8 mouse cellular contexts compared by ENCODE assay signal in genomic region chr9:102505700-102506585, GRCm38 (mm10). TPM values are rescaled to one million over a fixed set of nuclear protein-coding genes. Genes with fewer than 3 reads are reported as not detected.
DNase-seq lines count a peak whose midpoint lies in the region; ATAC-seq and TF ChIP-seq lines count a peak whose summit lies in the region.

Ky (plus strand) TSS chr9:102505750.

- TF ChIP-seq CTCF in lung, embryonic 14.5 days (IDR thresholded peaks at IDR 0.05; ENCODE audit: low read depth) = no peak

- no peaks in the 10 kb centered on the region for H3K36me3 ChIP-seq in lung, embryonic 14.5 days (ENCODE audit: insufficient read depth)
- H3K36me3 ChIP-seq in hindbrain, embryonic 16.5 days (ENCODE audit: control insufficient read depth, insufficient read depth, low read length) = no peaks in the 10 kb centered on the region
- no peaks in the 10 kb centered on the region for H3K36me3 ChIP-seq in midbrain, embryonic 10.5 days

- peak; percentile 41; the same call in 1 of the 2 replicates for ATAC-seq in lung, embryonic 14.5 days (ENCODE audit: insufficient read depth)
- ATAC-seq in hindbrain, embryonic 16.5 days = peak; percentile 79
- ATAC-seq in activated CD4-positive, CD25-positive, alpha-beta regulatory T cell, adult 4 months = no peak

- no peak within 1 kb of the TSS for H3K27ac ChIP-seq in lung, embryonic 14.5 days (ENCODE audit: low read depth)
- H3K27ac ChIP-seq in hindbrain, embryonic 16.5 days (ENCODE audit: low read depth, low read length) = no peak within 1 kb of the TSS
- peak within 1 kb of the TSS; percentile 74 for H3K27ac ChIP-seq in midbrain, embryonic 10.5 days (replicated peaks)

- DNase-seq in lung, embryonic 14.5 days = peak; percentile 58
- no peak for DNase-seq in lung, postnatal 10 days
- DNase-seq in cerebellum, adult 8-10 months = peak; percentile 37
- peak; percentile 59 for DNase-seq in gastrocnemius, postnatal 10 days
- peak; percentile 50 for DNase-seq in midbrain, embryonic 10.5 days (ENCODE audit: low spot score)
- DNase-seq in layer of hippocampus, adult 9-10 months (ENCODE audit: low spot score) = no peak

- H3K4me3 ChIP-seq in lung, embryonic 14.5 days (ENCODE audit: low read depth, low read length) = peak within 1 kb of the TSS; percentile 34
- peak within 1 kb of the TSS; percentile 49 for H3K4me3 ChIP-seq in hindbrain, embryonic 16.5 days (ENCODE audit: low read length)
- H3K4me3 ChIP-seq in midbrain, embryonic 10.5 days = peak within 1 kb of the TSS; percentile 63

- 1% methylated on average over 63 of the region's 63 CpGs for WGBS in lung, embryonic 14.5 days
- 1% methylated on average over 56 of the region's 63 CpGs for WGBS in hindbrain, embryonic 16.5 days
- 2% methylated on average over 63 of the region's 63 CpGs for WGBS in midbrain, embryonic 10.5 days

- H3K4me2 ChIP-seq in lung, embryonic 14.5 days = peak within 1 kb of the TSS; percentile 75
- peak within 1 kb of the TSS; percentile 91 for H3K4me2 ChIP-seq in hindbrain, embryonic 16.5 days (ENCODE audit: low read length)

- H3K9ac ChIP-seq in lung, embryonic 14.5 days = peak within 1 kb of the TSS; percentile 35; the same call in 1 of the 2 replicates
- peak within 1 kb of the TSS; percentile 70 for H3K9ac ChIP-seq in hindbrain, embryonic 16.5 days (ENCODE audit: low read depth, low read length)

- no peaks in the 10 kb centered on the region for H3K4me1 ChIP-seq in lung, embryonic 14.5 days (ENCODE audit: insufficient read depth)
- H3K4me1 ChIP-seq in hindbrain, embryonic 16.5 days (ENCODE audit: control insufficient read depth, insufficient read depth, low read depth, low read length) = peaks cover 5% of the 10 kb centered on the region
- peaks cover 13% of the 10 kb centered on the region for H3K4me1 ChIP-seq in midbrain, embryonic 10.5 days

- peaks cover 34% of the 10 kb centered on the region for H3K27me3 ChIP-seq in lung, embryonic 14.5 days (ENCODE audit: insufficient read depth, low read length)
- peaks cover 3% of the 10 kb centered on the region; the same call in 1 of the 2 replicates for H3K27me3 ChIP-seq in hindbrain, embryonic 16.5 days (replicated peaks; ENCODE audit: control insufficient read depth, insufficient read depth, low read length)
- H3K27me3 ChIP-seq in midbrain, embryonic 10.5 days (ENCODE audit: low read depth, poor library complexity, severe bottlenecking) = peaks cover 61% of the 10 kb centered on the region

- no peaks in the 10 kb centered on the region for H3K9me3 ChIP-seq in lung, embryonic 14.5 days (ENCODE audit: low read depth, low read length)
- no peaks in the 10 kb centered on the region for H3K9me3 ChIP-seq in hindbrain, embryonic 16.5 days (ENCODE audit: control insufficient read depth, low read length)
- no peaks in the 10 kb centered on the region for H3K9me3 ChIP-seq in midbrain, embryonic 10.5 days (replicated peaks)

RNA-seq across cellular contexts. Expression of gene Ky, which starts in this region (rescaled TPM):
- 0.30 and 0.32 TPM in 2 replicates for polyA plus RNA-seq in lung, embryonic 14.5 days (2014; fragmentation: Nextera tagmentation; extraction: Ambion mirVana)
- total RNA-seq in gastrocnemius, postnatal 10 days (2021) = 100 to 1,000 TPM; 133 to 138 TPM
- polyA plus RNA-seq in hindbrain, embryonic 16.5 days (2015; fragmentation: Nextera tagmentation; extraction: Ambion mirVana) = 1.1 TPM in 2 replicates
- polyA plus RNA-seq in midbrain, embryonic 10.5 days (2016; fragmentation: Nextera tagmentation; extraction: Ambion mirVana) = 0.19 and 0.20 TPM in 2 replicates
- under 1 TPM in 1 of 2 experiments, not detected in 1; 0.09 TPM for polyA plus RNA-seq in activated CD4-positive, CD25-positive, alpha-beta regulatory T cell, adult 4 months (2017; shearing (Covaris generic))

Comparison
In these comparisons a context has a peak if more than half of its experiments do, and no peak if none do; other contexts are left out.
1. Peak in DNase-seq, ATAC-seq, H3K4me3 ChIP-seq, H3K9ac ChIP-seq and H3K4me2 ChIP-seq in lung, embryonic 14.5 days; RNA of the gene not detected or under 1 TPM.
2. Peak in DNase-seq, H3K4me3 ChIP-seq and H3K27ac ChIP-seq in midbrain, embryonic 10.5 days; RNA of the gene not detected or under 1 TPM.
3. DNase-seq: peak in cerebellum, adult 8-10 months (single experiment) and gastrocnemius, postnatal 10 days (single experiment); none in lung, postnatal 10 days (single experiment) and layer of hippocampus, adult 9-10 months (single experiment).
4. Peak in every context shown above with its lines, with median percentiles within 50 percentile points of each other: H3K4me3 ChIP-seq.